Mouse (Mus musculus): ENCODE measurements at regions not wholly inside any gene's neighbourhood (a gene's known extent, or its start where the extent isn't known, plus 50 kb on each side); places are given as distances from the start of the nearest gene placed in this dataset.
A peak's percentile ranks its signal among the peaks of the same experiment; 100 is the strongest.

- DNase-seq (ENCODE audit: low read depth): no peak
Observed at GRCm38 (mm10) chr6:99893936-99894335, 167.7 kb upstream of the Prok2 start.

- DNase-seq (ENCODE audit: low read depth): no peak
Observed at GRCm38 (mm10) chr6:99892204-99892603, 166.0 kb upstream of the Prok2 start.

DNA sequence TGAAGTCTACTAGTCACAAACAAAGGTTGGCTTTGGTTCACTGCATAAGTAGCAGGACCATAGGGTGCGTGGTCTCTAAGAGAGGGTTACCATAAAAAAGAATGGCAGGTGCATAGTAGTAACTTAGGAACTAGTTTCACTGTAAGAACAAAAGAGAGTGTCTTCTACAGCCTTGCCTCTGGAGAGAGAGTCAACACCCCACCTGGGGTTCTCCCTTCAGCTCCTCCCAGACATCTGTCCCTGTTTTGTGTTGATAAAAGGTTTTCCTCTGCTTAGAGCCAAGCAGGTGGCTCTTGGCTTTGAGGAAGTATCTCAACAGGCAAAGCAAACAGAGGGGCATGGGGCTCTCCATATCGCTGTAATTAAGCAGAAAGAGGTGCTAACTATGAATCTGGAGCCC is 165.6 kb upstream of the Prok2 start:
- DNase-seq (ENCODE audit: low read depth): no peak

DNA sequence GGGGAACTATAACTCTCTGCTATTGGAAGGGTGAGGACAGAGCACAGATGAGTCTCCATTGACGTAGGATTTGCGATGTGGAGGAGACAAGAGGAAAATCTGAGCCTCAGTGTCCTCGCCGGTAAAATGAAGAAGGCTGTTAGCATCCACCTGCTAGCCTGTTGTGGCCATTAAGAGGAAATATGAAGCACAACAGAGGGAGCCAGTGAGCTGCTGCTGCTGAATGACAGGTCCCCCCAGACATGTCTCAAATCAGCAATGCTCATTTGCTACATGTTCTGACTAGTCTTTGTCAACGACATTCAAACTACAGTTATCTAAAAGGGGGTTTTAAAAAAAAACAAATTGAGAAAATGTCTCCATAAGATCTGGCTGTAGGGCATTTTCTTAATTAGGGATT is 164.6 kb upstream of the Prok2 start:
- no peak for DNase-seq (ENCODE audit: low read depth)

- DNase-seq (ENCODE audit: low read depth): no peak
Observed at GRCm38 (mm10) chr6:99889055-99889454, 162.9 kb upstream of the Prok2 start.

GRCm38 (mm10) chr6:99887904-99888303 is 161.7 kb upstream of the Prok2 start:
- peak; percentile 37 for DNase-seq (ENCODE audit: low read depth)

DNA sequence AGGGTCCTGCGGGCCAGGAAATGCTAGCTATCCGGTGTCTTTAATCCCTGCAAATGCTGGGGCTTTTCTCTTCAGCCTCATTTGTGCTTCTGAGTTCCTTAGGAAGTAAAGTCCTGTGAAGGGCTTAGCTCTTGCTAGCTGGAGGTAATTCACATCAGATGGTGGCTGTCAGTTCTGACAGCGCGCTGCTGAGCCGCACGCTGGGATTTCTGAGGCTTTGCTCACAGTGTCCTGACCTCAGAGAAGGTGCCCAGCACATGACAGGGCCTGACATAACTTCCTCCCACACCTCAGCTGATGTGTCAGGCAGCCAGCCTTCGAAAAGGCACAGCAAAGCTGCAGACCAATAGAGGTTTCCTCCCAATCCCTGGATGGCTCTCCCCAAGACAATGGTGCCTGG is 158.6 kb upstream of the Prok2 start:
- peak; percentile 47 for DNase-seq (ENCODE audit: low read depth)

- peak; percentile 43 for DNase-seq (ENCODE audit: low read depth)
Observed at GRCm38 (mm10) chr6:99884054-99884453, 157.9 kb upstream of the Prok2 start.

DNA sequence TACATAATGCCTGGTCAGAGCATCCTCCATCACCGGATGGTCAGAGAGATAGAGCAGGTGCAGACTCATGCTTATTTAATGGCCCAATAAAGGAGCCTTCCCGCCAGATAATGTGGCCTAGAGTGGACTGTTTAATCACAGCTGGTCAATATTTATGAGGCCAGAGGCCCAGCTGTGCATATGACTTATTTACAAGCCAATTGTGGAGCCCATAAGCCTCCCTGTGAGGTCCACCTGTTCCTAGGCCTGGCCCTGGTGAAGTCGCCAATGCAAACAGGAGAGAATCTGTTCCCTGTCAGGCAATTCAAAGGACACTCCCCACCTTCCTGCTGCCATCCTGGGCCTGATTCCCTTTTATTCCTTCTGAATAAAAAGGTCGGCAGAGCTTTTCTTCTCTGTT is 155.4 kb upstream of the Prok2 start:
- no peak for DNase-seq (ENCODE audit: low read depth)

DNA sequence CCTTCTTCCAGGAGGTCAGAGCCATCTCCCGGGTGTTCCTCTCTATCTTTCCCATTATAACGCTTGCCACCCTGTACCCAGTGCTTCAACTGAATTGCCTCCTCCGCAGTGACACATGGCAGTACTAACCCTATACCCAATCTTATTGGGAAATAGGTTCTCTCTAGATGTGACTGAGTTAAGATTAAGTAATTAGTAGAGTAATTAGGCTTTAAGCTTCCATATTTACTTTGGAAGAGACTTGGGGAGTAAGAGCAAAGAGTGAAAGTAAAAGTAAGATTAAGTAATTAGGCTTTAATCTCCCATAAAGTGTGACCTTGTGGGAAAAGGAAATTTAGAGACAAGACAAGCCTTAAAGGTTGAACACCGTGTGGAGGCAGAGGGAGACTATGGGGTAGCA is 148.7 kb upstream of the Prok2 start:
- no peak for DNase-seq (ENCODE audit: low read depth)

GRCm38 (mm10) chr6:99874029-99874428 is 147.8 kb upstream of the Prok2 start:
- no peak for DNase-seq (ENCODE audit: low read depth)

DNA sequence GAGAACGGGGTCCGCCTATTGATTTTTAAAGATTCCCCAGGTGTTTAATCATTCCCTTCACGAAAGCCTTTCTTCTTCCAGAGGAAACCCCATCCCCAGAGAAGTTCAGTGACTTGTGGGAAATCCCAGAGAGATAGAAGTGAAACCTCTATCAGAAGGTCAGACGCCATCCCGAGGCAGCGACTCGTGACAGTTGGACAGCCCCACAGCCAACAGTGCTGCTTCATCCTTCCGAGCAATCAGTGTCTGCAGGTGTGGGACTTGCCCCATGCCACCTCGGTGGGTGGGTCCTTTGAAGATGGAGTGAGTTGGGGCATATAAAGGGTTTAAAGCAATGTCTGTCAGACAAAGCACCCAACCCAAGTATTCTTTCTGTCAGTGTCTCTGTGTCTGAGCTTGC is 139.9 kb upstream of the Prok2 start:
- no peak for DNase-seq (ENCODE audit: low read depth)

DNA sequence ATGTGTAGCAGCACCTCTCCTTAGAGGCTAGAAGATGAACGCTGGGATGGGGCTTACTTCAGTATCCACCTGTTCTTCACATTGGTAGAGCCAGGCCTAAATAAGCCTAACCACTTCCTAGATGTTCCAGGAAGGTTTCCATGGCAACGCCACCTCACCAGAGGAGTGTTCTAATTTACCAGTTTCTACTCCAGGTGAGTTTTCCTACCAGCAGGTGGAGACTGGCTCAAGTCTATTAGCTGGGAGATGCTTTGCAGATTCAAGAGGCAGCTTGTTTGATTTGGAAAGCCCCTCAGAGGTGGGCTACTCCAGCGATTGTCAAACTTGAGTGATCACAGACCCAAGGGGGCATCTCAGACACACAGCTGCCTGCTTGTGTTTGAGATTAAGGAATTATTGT is 138.8 kb upstream of the Prok2 start:
- no peak for DNase-seq (ENCODE audit: low read depth)

DNA sequence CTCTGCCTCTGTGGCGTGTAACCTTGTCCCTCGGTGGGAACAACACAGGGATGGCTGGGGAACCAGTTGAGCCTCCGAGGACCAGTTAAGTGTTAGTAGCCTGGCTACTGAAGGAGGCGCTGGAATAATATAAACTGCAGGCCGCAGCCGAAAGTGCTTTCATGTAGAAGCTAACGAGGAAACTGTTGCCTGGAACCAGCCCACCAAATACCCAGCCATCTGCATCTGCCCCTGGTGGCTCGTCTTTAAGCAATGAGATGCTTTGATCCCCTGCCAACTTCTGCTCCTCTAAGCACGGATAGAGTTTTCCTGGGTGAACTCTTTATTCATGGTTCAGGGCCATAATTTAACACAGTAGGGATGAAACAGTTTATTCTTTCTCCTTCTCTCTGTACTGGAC is 137.2 kb upstream of the Prok2 start:
- DNase-seq (ENCODE audit: low read depth): no peak

- DNase-seq (ENCODE audit: low read depth): no peak
Observed at GRCm38 (mm10) chr6:99857411-99857810, 131.2 kb upstream of the Prok2 start.

DNA sequence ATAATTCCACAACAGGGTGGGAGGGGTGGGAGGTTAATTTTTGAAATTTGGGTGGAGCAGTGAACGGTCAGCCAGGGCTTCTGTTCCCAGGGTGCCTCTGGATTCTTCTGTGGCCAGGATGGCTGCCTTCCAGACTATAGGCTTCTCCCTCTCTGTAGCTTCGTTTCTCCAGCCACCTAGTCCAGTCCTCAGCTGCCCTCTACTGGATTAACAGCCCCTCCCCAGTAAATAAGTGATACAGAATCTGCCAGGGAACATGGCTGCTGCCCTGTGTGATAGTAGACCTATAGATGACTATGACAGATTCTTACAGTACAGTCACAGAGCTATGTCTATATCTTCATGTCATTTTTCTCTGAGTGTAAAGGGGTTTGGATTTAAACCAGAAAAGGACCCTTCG is 127.5 kb upstream of the Prok2 start:
- no peak for DNase-seq (ENCODE audit: low read depth)

- DNase-seq (ENCODE audit: low read depth): no peak
Observed at GRCm38 (mm10) chr6:99850706-99851105, 124.5 kb upstream of the Prok2 start.

DNA sequence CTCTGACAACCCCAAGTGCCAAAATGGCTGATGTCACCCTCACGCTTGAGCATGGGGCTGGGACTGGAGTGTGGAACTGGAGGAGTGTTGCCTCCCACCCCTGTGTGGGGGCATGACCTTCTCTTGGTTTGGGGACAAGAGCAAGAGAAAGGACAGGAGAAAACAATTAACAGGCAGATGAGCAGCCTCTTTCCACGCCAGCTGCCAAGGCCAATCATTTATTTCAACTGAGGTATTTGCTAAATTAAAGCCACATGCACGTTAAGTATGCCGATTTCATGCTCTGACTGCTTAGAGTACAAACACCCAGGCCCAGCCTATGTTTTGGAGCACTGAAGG is 119.3 kb upstream of the Prok2 start:
- DNase-seq (ENCODE audit: low read depth): no peak

DNA sequence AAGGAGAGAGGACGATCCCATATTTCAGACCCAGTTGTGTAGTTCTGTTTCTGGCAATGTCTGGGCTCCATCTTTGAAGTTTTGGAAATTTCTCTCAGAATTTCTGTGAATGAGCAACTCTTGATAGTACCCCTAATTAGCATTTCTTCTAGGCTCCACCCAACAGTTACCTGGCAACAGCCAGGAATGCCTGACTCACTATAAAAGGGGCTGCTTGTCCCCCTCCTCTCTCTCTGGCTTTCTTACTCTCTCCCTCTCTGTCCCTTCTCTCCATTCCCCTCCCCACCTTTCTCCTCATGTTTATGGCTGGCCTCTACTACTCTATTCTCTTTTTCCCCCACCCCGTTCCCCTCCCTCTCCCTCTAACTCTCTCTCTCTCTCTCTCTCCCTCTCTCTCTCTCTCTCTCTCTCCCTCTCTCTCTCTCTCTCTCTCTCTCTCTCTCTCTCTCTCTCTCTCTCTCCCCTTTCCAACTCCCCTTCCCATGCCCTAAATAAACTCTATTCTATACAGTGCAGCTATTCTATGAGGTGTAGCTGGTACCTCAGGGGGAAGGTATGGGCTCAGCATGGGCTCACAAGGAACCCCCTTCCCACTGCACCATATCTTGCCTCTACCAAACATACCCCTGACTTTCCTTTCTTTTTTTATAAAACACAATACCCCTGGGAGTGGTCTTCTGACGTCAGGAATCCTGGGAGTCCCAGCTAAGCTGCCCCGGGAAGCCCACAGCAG is 118.7 kb upstream of the Prok2 start:
- DNase-seq (ENCODE audit: low read depth): no peak

DNA sequence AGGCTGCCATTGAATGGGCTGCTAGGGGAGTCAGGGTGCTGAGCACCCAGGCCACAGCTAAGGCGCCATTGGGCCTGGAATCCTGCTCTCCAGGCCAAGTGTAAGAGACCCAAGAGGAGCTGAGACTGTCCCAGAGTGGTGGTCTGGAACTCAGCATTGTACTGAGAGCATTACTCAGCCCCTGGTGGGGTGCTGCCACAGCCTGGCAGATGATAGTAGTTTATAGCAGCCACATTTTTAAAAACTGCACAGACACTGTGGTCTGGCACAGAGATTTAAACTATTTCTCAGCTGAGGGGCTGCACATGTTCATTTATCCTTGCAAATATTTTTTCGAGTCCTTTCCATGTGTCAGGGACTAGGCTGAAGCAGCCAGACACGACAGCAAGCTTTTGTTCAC is 117.3 kb upstream of the Prok2 start:
- DNase-seq (ENCODE audit: low read depth): no peak

- DNase-seq (ENCODE audit: low read depth): no peak
Observed at GRCm38 (mm10) chr6:99842723-99843122, 116.5 kb upstream of the Prok2 start.

DNA sequence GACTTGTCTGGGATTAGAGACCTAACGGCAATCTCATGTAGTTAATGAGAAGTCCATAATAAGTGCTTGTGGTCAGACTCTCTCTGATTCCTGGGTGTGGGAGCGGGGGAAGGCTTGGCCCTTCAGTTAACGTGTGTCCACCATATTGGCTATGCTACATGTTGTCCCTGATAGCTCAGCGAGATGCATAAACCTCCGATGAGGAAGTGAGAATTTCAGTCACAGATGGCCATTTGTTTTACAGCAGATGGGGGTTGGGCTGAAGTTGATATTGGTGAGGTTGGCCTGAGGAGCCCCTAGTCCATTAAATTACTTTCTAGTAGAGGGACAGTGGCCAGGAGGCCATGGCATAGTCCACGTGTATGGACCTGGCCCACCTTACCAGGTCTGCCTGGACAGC is 114.6 kb upstream of the Prok2 start:
- no peak for DNase-seq (ENCODE audit: low read depth)

- DNase-seq (ENCODE audit: low read depth): no peak
Observed at GRCm38 (mm10) chr6:99833323-99833722, 107.1 kb upstream of the Prok2 start.

DNA sequence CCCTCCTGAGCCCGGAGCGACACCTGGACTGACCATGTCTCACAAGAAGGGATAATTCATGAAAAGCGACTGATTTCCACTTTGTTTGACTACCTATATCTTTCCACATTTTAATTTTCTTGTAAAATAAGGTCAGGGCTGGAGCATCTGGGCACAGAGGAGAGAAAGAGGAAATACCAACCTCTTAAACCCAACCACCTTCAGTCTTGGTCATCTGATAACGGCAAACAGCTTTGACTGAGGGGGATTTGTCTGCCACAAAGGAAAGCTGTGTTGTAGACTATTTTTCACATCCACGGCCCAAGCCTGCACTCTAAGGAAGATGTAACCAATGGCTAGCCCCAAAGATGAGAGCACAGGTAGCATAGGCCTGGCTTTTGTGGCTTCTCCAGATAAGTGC is 101.4 kb upstream of the Prok2 start:
- DNase-seq (ENCODE audit: low read depth): no peak

DNA sequence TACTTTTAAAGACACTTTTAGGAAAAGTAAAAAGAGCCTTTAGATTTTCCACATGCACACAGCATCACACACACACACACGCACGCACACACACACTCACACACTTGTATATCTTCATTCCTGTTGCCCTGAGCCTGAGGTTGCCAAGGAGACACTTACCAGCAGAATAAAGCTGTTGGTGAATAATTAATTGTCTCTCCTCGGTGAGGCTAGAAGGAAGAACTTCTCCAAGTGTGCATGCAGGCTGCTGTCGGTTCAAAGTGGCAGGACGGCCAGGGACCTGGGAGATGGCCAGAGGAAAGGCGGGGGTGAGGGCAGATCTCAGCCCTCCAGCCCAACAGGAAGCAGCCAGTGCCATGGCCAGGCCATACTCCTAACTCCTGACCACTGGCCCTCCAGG is 98.6 kb upstream of the Prok2 start:
- no peak for DNase-seq (ENCODE audit: low read depth)

All from fibroblast of lung, adult 2 months (primary cell).